Mouse (Mus musculus): ENCODE measurements around the gene Pmfbp1. TPM values are rescaled to one million over a fixed set of nuclear protein-coding genes. Genes with fewer than 3 reads are reported as not detected.

The Pmfbp1 gene
- polyA plus RNA-seq, 1 experiment from 2014 or later: 0.19 TPM

DNA sequence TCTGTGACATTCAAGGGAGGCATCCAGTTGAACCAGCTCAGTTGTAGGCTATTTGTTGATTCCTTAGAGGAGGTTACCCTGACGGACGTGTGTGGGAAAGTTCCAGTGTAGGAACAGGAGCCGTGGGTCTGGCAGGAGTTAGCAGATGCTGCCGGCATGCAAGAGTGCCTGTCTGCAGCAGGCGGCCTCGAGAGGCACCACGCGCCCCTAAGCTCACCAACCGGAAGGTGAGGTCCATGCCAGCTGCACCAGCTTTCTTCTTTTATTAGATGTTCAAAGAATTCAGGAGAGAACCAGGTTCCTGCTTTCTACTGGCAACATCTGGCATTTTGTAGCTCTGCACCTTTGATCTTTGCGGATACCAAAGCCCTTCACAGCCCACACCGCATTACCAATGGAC lies 9.1 kb upstream of the Pmfbp1 start:
- H3K9me3 ChIP-seq (ENCODE audit: control insufficient read depth, low read length): no peaks in the 10 kb centered on the region
- ATAC-seq (replicated peaks; ENCODE audit: low FRiP score) (no peak), DNase-seq (ENCODE audit: low spot score) (no peak)
- no peak overlapping the region for H3K27ac ChIP-seq (ENCODE audit: low read depth, low read length)
- H3K4me2 ChIP-seq (ENCODE audit: low read depth, low read length, severe bottlenecking): no peak overlapping the region
- H3K4me3 ChIP-seq (ENCODE audit: low read depth, low read length): no peak overlapping the region
- no peaks in the 10 kb centered on the region for H3K36me3 ChIP-seq (ENCODE audit: control insufficient read depth, insufficient read depth, low read length)
- H3K27me3 ChIP-seq (ENCODE audit: control insufficient read depth, insufficient read depth, low read length): no peaks in the 10 kb centered on the region
- H3K4me1 ChIP-seq (replicated peaks; ENCODE audit: control insufficient read depth, insufficient read depth, low read length): no peaks in the 10 kb centered on the region
- WGBS: 88% methylated on average over 11 of the region's 11 CpGs
- no peak overlapping the region for H3K9ac ChIP-seq (ENCODE audit: low read length)

DNA sequence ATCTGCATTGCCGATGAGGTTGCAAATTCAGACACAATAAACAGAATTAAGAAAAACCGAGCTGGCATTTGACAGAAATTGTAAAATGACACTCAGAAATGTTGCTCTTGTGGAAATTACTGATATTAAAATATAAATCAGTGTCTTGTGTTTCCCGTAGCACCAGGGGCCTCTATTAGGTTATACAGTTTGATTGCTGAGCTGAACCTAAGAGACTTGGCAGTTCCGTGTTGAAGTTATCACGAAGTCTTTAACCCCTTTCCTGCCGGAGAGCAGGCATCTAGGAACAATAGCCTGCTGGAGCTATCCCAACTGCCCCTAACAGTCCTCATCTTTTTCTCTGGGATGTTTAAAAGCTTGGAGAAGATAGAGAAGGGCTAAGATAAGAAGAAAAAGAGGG lies 8.3 kb upstream of the Pmfbp1 start:
- Histone ChIP-seq H3K9ac (ENCODE audit: low read length) (no peak overlapping the region), H3K9me3 (ENCODE audit: control insufficient read depth, low read length) (no peaks in the 10 kb centered on the region), H3K4me3 (ENCODE audit: low read depth, low read length) (no peak overlapping the region), H3K36me3 (ENCODE audit: control insufficient read depth, insufficient read depth, low read length) (no peaks in the 10 kb centered on the region), H3K27ac (ENCODE audit: low read depth, low read length) (no peak overlapping the region), H3K4me2 (ENCODE audit: low read depth, low read length, severe bottlenecking) (no peak overlapping the region), H3K27me3 (ENCODE audit: control insufficient read depth, insufficient read depth, low read length) (no peaks in the 10 kb centered on the region), H3K4me1 (replicated peaks; ENCODE audit: control insufficient read depth, insufficient read depth, low read length) (no peaks in the 10 kb centered on the region)
- 65% methylated on average over 6 of the region's 6 CpGs for WGBS
- ATAC-seq (replicated peaks; ENCODE audit: low FRiP score) (no peak), DNase-seq (ENCODE audit: low spot score) (no peak)

DNA sequence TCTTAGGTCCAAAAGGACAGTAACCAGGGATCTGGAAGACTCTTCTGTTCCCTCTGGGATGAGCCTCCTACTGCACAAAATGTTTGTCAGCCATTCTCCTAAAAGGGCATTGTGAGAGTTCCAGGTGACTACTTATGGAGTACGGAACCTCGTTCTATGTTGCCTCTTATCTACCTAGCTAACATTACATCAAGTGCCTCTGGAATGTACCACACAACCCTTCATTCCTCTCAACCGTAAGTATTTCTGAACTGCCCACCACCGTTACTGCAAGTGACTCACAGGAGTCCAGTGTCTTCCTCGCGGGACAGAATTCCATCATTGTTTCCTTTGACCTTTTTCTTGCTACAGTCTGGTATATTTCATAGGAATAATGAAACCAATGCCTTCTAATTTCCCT lies 1.0 kb upstream of the Pmfbp1 start:
- no peak overlapping the region for H3K4me2 ChIP-seq (ENCODE audit: low read depth, low read length, severe bottlenecking)
- no peak overlapping the region for H3K4me3 ChIP-seq (ENCODE audit: low read depth, low read length)
- DNase-seq (ENCODE audit: low spot score) (no peak), ATAC-seq (replicated peaks; ENCODE audit: low FRiP score) (no peak)
- H3K4me1 ChIP-seq (replicated peaks; ENCODE audit: control insufficient read depth, insufficient read depth, low read length): no peaks in the 10 kb centered on the region
- H3K9ac ChIP-seq (ENCODE audit: low read length): no peak overlapping the region
- H3K36me3 ChIP-seq (ENCODE audit: control insufficient read depth, insufficient read depth, low read length): no peaks in the 10 kb centered on the region
- H3K27ac ChIP-seq (ENCODE audit: low read depth, low read length): no peak overlapping the region
- WGBS: 93% methylated on average over 6 of the region's 6 CpGs
- H3K9me3 ChIP-seq (ENCODE audit: control insufficient read depth, low read length): no peaks in the 10 kb centered on the region
- no peaks in the 10 kb centered on the region for H3K27me3 ChIP-seq (ENCODE audit: control insufficient read depth, insufficient read depth, low read length)

DNA sequence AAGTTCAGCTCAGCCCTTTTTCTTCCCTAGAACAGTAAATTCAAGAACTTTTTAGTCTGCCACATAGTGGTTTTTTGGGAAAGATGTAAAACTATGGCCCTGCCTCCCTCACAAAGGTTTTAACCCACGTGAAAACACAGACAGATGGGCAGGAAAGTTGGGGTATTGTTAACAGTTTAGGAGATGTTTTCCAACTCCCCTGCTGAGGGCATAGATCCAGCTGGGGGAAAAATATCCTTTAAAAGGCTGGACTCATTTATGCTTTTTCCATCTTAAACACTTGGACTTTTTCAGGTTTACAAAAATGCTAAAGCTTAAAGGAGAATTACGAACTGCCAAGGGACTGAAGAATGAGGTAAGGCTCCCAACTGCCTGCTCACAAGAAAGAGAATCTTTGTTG lies 774 bp downstream of the Pmfbp1 start:
- H3K36me3 ChIP-seq (ENCODE audit: control insufficient read depth, insufficient read depth, low read length): no peaks in the 10 kb centered on the region
- H3K4me1 ChIP-seq (replicated peaks; ENCODE audit: control insufficient read depth, insufficient read depth, low read length): no peaks in the 10 kb centered on the region
- no peaks in the 10 kb centered on the region for H3K27me3 ChIP-seq (ENCODE audit: control insufficient read depth, insufficient read depth, low read length)
- DNase-seq (ENCODE audit: low spot score): no peak
- H3K4me3 ChIP-seq (ENCODE audit: low read depth, low read length): no peak overlapping the region
- no peaks in the 10 kb centered on the region for H3K9me3 ChIP-seq (ENCODE audit: control insufficient read depth, low read length)
- WGBS: 71% methylated on average over 2 of the region's 2 CpGs
- ATAC-seq (replicated peaks; ENCODE audit: low FRiP score): no peak
- H3K4me2 ChIP-seq (ENCODE audit: low read depth, low read length, severe bottlenecking): no peak overlapping the region
- H3K27ac ChIP-seq (ENCODE audit: low read depth, low read length): no peak overlapping the region
- no peak overlapping the region for H3K9ac ChIP-seq (ENCODE audit: low read length)

DNA sequence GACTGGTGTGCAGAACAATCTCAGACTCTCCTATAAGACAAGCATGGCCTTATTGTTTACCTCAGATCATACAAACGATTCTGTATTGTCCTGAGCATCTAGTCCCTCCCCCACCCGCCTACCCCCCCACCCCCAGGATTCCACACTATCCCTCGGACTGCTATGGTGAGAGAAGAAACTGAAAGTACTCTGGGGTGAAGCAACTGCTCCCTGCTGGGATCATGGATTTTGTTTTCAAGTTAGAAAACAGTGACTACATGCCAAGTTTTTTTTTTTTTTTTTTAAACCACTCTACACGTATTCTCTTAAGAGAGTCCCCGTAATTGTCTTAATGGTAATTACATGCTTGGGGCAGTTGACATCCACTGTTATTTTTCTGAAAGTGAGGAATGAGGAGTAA lies 3.6 kb downstream of the Pmfbp1 start:
- Histone ChIP-seq H3K36me3 (ENCODE audit: control insufficient read depth, insufficient read depth, low read length) (no peaks in the 10 kb centered on the region), H3K9me3 (ENCODE audit: control insufficient read depth, low read length) (no peaks in the 10 kb centered on the region), H3K27me3 (ENCODE audit: control insufficient read depth, insufficient read depth, low read length) (no peaks in the 10 kb centered on the region), H3K4me2 (ENCODE audit: low read depth, low read length, severe bottlenecking) (no peak overlapping the region), H3K4me1 (replicated peaks; ENCODE audit: control insufficient read depth, insufficient read depth, low read length) (no peaks in the 10 kb centered on the region), H3K9ac (ENCODE audit: low read length) (no peak overlapping the region), H3K4me3 (ENCODE audit: low read depth, low read length) (no peak overlapping the region), H3K27ac (ENCODE audit: low read depth, low read length) (no peak overlapping the region)
- ATAC-seq (replicated peaks; ENCODE audit: low FRiP score): no peak
- DNase-seq (ENCODE audit: low spot score): no peak
- WGBS: 69% methylated on average over 5 of the region's 5 CpGs

DNA sequence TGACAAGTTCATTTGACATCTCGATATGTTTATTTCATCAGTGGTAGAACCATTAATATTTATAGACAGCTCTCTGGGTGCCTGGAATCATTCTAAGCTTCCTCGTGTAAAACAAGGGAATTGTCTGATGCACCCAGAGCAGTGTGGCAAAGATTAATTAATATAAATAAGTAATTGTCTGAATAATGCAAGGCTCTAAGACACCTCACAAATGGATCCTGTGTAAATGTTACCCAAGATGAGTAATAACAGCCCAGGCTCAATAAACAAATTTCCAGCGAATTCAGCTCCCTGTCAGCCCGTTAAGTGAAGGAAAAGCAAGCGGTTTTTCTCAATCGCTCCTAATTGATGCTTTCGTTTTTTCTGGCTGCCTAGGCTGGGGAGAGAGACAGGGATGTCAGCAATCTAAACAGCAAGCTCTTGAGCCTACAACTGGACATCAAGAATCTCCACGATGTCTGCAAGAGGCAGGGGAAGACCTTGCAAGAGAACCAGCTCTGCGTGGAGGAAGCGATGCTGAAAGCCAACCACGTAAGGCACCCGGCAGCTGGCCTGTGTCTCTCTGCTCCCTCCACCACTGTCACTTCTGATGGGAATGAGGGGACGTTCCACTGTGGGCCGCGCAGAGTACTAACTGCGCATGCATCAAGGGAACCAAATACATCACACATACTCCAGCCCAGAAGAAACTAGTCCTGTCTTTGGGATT lies 5.3 kb downstream of the Pmfbp1 start:
- 91% methylated on average over 16 of the region's 16 CpGs for WGBS

DNA sequence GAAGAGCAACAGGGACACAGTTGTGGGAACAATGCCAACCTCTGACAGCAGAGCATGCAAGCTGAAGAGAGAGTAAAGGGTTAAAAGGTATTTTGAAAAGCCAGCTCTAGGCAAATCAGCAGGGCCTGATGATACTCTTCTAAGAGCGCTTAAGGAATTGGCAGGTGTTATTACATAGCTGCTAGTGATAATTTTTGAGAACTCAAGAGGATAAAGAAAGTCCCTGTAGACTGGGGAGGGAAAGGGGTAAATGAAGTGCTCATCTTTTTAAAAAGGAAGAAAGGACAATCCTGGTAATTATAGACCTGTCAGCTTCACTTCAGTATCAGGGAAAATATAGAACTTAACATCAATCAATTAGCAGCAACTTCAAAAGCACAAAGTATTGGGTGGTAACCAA lies 9.7 kb downstream of the Pmfbp1 start:
- ATAC-seq (replicated peaks; ENCODE audit: low FRiP score) (no peak), DNase-seq (ENCODE audit: low spot score) (no peak)
- Histone ChIP-seq H3K4me3 (ENCODE audit: low read depth, low read length) (no peak overlapping the region), H3K4me2 (ENCODE audit: low read depth, low read length, severe bottlenecking) (no peak overlapping the region), H3K9me3 (ENCODE audit: control insufficient read depth, low read length) (no peaks in the 10 kb centered on the region), H3K9ac (ENCODE audit: low read length) (no peak overlapping the region), H3K36me3 (ENCODE audit: control insufficient read depth, insufficient read depth, low read length) (no peaks in the 10 kb centered on the region), H3K4me1 (replicated peaks; ENCODE audit: control insufficient read depth, insufficient read depth, low read length) (no peaks in the 10 kb centered on the region), H3K27ac (ENCODE audit: low read depth, low read length) (no peak overlapping the region), H3K27me3 (ENCODE audit: control insufficient read depth, insufficient read depth, low read length) (no peaks in the 10 kb centered on the region)
- WGBS: 74% methylated on average over 1 of the region's 1 CpGs

More for the DNA sequence above, 5.3 kb downstream of the Pmfbp1 start:
- Histone ChIP-seq H3K27me3 (ENCODE audit: control insufficient read depth, insufficient read depth, low read length) (no peaks in the 10 kb centered on the region), H3K9me3 (ENCODE audit: control insufficient read depth, low read length) (no peaks in the 10 kb centered on the region), H3K4me3 (ENCODE audit: low read depth, low read length) (no peak overlapping the region), H3K27ac (ENCODE audit: low read depth, low read length) (no peak overlapping the region), H3K4me1 (replicated peaks; ENCODE audit: control insufficient read depth, insufficient read depth, low read length) (no peaks in the 10 kb centered on the region), H3K36me3 (ENCODE audit: control insufficient read depth, insufficient read depth, low read length) (no peaks in the 10 kb centered on the region), H3K9ac (ENCODE audit: low read length) (no peak overlapping the region), H3K4me2 (ENCODE audit: low read depth, low read length, severe bottlenecking) (no peak overlapping the region)
- DNase-seq (ENCODE audit: low spot score): no peak
- no peak for ATAC-seq (replicated peaks; ENCODE audit: low FRiP score)

DNA sequence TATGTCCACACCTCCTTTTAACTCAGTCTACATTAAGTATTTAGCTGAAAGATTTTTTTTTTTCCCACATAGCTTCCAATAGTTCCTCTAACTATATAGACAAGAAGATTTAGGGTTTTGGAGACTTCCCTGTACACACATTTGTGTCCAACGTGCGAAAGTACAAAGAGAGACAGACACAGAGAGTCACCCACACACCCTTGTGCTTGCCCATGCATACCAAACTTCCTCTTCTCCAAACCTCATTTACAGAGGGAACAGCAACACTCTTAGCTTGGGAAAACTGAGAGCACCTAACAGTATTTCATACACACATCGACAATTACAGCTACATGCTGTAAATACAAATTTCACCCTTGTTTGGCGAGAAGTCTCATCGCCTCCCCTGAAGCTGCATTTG lies 11.7 kb downstream of the Pmfbp1 start:
- H3K9me3 ChIP-seq (ENCODE audit: control insufficient read depth, low read length): no peaks in the 10 kb centered on the region
- H3K36me3 ChIP-seq (ENCODE audit: control insufficient read depth, insufficient read depth, low read length): no peaks in the 10 kb centered on the region
- DNase-seq (ENCODE audit: low spot score): no peak
- H3K27ac ChIP-seq (ENCODE audit: low read depth, low read length): no peak overlapping the region
- no peak overlapping the region for H3K4me2 ChIP-seq (ENCODE audit: low read depth, low read length, severe bottlenecking)
- H3K4me3 ChIP-seq (ENCODE audit: low read depth, low read length): no peak overlapping the region
- no peak overlapping the region for H3K9ac ChIP-seq (ENCODE audit: low read length)
- no peak for ATAC-seq (replicated peaks; ENCODE audit: low FRiP score)
- no peaks in the 10 kb centered on the region for H3K4me1 ChIP-seq (replicated peaks; ENCODE audit: control insufficient read depth, insufficient read depth, low read length)
- no peaks in the 10 kb centered on the region for H3K27me3 ChIP-seq (ENCODE audit: control insufficient read depth, insufficient read depth, low read length)
- WGBS: 92% methylated on average over 5 of the region's 5 CpGs

DNA sequence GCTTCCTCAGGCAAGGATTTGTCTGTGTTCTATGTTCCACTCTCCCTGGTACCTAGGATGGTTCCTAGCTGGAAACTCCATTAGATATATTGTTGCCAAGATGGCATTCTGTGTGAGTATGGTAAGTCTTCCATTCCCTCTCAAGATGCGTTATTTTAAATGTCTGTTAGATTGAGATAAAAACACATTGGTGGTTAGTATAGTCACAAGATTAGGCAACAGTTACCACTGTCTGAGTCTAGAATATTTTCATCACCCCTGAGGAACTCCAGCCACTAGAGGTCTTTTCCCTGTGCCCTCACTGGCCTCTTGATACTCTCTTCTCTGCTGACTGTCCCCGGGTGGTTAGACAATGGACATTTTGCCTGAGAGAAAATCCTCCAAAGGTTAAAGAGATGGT lies 30.2 kb downstream of the Pmfbp1 start:
- Histone ChIP-seq H3K4me3 (ENCODE audit: low read depth, low read length) (no peak overlapping the region), H3K27me3 (ENCODE audit: control insufficient read depth, insufficient read depth, low read length) (no peaks in the 10 kb centered on the region), H3K36me3 (ENCODE audit: control insufficient read depth, insufficient read depth, low read length) (no peaks in the 10 kb centered on the region), H3K9ac (ENCODE audit: low read length) (no peak overlapping the region), H3K4me1 (replicated peaks; ENCODE audit: control insufficient read depth, insufficient read depth, low read length) (no peaks in the 10 kb centered on the region), H3K9me3 (ENCODE audit: control insufficient read depth, low read length) (no peaks in the 10 kb centered on the region), H3K27ac (ENCODE audit: low read depth, low read length) (no peak overlapping the region), H3K4me2 (ENCODE audit: low read depth, low read length, severe bottlenecking) (no peak overlapping the region)
- ATAC-seq (replicated peaks; ENCODE audit: low FRiP score): no peak
- WGBS: 80% methylated on average over 2 of the region's 2 CpGs
- no peak for DNase-seq (ENCODE audit: low spot score)
